Mouse (Mus musculus) heart, adult 9 months (tissue): Measurements from ENCODE around the gene Ptprc.
A peak's percentile ranks its signal among the peaks of the same experiment; 100 is the strongest.

Experiments
- DNase-seq, 2 experiments: peaks; one replicate each; pipeline ENCODE4 v3.0.0; 2022; ENCODE audit warnings: low spot score in 2 of 2

The Ptprc gene

DNA sequence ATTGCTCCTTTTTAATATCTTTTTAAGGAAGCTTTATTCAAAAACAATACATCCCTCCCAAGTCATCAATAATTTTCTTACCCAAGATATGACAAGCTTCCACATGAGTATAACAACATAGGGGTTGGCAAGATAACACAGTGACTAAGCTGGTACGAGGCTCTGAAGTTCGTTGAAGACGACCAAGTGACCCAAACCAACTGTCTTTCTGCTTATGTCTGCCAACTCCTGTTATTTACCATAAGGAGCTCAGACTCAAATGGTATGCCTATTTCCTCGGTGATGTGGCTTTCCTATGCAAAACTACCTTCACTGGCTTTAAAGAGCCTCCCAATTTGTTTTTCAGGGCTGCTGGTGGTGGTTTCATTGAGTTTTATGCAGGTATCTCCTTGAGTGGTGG, at the start of gene Ptprc:
Gene Ptprc, minus strand, starts transcription at position 215 of the 400 bp plus-strand sequence.
- no peak for DNase-seq

DNA sequence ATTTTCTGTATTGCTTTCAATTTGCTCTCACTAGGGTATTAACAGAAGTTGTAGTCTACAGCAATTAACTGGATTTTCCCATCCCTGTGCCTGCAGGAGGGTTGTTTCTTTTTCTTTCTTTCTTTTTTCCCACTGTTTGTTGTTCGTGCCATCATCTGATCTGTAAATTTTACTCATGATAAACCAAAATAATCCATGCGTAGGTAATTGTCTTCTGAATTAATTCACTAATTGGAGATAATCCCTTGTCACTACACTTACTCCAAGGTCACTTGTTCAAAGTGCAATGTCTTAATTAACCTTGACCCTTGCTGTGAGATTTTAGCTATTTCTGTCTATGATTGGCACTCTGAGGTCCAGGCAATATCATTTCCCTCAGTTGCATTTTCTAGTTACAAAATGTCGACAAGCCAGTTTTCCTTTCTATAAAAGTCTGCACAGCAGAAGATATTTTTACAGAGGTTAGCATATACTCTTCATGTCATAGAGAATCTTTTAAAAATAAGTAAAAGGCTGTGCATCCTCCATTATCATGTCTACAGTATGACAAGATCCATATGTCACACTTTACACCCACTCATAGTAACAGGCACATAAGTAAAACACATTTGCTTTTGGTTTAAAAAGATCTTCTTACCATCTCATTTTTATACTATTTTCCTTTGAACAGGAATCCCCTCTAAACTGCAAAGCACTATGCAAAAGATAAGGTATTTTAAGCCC, 39.4 kb upstream of the Ptprc start:
- no peak for DNase-seq

DNA sequence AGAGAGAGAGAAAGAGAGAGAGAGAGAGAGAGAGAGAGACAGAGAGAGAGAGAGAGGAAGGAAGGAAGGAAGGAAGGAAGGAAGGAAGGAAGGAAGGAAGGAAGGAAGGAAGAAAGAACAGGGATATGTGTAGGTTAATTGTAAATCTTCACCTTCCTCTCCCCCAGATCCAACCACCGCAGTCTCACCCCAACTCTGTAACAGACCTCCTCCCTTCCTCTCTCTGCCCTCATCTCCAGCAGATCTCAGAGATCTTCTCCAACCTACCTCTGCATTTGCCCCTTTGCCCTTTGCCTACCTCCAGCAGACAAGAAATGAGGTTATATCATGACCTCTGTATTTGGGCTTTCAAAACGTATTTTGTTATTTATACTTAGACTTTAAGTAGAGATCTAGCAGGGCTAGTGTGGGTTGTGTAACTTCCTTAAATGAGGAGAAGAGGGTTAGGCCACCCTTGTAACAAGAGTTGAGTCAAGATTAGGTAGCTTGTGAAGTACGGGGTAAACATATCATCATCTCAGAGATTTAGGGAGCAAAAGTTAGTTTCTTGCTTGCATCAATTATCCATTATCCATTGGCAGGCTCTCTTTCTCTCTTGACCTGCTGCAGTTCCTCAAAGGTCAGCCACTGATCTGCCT, 35.0 kb upstream of the Ptprc start:
- DNase-seq: no peak

DNA sequence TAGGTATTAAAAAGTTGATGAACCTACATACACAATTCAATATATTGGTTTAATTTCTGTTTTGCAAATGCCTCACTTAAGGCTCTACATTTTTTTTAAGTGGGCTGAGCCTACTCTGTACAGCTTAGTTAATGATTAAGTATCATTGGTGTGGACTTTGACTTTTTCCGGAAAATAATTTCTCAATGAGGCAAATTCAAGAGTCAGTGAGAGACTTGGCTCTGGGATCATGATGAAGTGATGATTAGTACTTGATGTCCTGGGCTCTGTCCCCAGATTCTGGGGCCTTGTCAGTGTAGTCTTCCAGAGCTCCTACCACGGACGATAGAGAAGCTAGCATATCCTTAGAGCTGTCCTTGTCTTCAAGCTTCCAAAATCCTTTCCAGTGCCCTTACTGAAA, 34.2 kb upstream of the Ptprc start:
- DNase-seq: no peak

DNA sequence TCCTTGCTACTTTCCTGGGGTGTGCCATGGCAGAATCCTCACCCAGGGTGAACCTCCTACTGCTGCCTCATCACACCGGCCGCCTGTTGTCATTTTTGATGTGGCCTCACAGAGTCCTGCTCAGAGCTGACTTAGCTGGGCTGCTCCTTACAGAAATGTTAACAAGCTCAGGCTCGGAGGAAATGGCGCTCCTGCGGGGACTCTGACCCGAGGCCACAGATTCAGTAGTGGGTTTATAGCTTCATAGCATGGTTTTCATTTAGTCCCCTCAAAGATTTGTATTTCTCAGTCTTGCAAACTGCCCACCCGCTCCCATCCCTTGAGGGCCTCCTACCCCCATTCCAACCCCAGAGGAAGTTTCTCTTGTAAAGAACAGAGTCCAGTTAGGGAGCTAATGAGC, 30.5 kb upstream of the Ptprc start:
- DNase-seq: no peak

DNA sequence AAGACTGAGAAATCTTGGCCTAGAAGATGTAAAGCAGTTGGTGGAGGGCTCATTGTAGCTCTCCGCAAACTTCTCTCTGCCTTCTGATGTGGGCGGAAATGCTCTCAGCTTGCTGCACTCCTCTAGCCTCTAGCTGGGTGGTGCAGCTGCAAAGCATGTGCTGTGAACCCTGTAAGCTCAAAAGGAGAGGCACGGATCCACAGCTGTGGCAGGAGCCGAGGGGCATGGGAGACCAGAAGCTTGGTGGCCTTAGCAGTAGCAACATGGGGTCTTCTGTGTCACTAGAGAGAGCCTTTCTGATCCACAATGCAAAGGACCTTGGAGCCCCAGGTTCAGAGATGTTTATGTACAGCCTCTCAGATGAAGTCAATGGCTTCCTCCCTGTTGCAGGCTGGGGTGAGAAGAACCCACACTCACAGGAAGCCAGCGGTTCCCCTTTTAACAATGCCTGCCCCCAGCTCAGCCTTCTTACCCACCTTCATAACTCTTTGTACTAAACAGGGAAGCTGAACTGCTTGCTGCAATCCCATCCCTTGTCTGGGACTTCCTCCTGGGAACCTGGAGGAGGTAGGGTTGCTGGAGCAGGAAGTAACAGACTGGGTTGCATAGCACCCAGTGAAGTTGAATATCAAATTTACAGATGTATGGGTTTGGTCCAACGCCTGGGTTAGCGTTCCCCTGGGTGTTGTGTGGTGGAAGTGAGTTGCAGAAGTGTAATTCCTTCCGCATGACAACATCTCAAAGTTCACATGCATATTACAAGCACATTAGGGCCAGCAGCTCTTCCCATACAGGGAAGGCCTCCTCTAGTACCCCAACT, 16.4 kb upstream of the Ptprc start:
- peak; percentile 27 to 56 for DNase-seq

DNA sequence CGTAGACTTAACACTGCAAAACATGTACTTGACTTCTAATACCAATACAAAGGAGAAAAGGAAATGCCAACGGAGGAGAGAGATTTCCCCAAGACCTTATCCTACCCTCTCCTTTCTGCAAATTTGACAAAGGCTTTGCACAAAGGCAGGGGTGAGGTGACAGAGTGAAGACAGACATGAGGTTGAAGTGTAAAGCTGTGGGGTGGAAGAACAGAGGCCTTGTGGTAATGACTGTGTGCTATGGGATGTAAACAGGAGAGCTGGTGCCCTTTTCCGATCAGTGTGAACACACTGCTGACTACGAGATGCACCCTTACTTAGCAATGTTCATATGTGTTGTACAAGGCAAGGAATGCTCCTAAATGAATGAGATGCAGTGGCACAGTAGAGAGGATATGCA, 12.6 kb upstream of the Ptprc start:
- DNase-seq: no peak

DNA sequence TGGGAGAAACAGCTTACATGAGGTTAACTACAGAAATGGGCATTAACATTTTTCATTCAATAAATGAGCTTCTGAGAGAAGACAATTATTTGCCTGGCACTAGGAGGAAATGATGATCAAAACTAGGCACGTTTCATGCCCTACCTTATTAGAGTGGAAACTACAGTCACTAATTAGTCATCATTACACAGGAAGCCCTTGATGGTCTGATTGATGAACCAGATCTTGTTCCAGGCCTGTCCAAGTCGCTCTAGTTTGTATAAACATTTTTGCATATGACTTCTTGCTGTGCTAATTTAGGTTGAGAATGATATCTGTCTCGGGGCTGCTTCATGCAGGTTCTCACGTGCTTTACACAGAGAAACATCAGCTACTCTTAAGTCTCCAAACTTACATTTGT, 10.4 kb upstream of the Ptprc start:
- DNase-seq: no peak

DNA sequence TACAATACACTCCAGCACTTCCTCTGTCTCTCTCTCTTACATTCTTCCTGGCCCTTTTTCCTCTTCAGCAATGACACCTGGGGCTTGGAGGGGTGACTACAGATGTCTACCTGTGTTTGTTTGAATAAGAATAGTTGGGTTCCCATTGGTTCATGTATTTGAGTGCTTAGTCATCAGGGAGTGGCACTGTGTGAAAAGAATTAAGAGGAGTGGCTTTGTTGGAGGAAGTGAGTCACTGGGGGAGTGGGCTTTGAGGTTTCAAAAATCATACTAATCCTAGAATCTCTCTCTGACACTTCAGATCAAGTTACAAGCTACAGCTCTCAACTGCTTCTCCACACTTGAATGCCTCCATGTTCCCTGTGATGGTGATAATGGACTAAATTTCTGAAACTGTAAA, 4.6 kb upstream of the Ptprc start:
- DNase-seq: no peak

DNA sequence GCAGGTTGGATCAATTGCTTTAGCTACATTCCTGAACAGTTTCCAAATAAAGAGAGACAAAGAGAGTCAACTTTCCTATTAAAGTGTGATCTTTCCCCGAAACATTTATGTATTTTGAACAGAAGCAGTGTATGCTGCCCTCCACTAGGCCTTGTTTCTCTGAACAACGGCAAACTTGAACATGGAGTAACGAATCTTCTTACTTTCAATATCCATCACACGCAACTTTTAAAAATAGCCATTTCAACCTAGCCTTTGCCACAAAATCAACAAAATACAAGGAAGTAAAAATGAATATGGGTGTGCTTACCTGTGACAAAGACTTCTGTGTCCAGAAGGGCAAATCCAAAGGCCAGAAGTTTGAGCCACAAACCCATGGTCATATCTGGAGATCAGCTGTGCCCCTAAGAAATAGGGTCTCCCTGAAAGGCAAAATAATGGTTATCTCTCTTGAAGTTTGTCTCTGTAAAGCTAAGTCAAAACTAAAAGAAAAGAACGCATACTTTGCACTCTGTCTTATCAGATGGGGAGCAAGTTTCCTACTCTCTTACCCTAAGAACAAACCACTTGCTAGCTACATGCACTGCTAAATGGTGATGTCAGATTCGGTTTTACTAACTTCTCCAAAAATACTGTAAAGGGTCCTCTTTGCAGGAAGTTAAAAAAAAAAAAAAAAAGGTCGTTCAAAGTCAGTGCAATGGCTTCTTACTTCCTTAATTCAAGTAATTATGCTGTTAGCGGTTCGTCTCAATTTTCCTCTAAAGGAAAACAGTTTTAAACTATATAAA, 609 bp downstream of the Ptprc start:
- peak in 1 of 2 experiments; percentile 25 for DNase-seq

DNA sequence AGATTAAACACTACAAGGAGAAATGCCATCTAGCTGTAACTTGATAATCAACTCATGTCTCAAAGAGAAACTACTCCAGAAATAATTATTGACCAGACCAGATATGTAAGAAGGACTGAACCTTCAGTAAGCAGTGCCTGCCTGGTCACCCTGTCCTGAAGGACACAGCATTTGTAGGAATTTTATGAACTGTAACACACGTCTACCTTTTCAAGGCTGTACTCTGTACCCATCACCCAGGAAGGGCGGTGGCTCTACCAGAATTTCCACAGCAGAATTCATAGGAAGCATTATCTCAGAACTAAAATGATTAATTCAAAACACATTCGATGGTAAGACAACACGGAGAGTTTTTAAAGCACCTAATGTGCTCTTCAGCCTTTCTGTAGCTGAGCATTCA, 1.4 kb downstream of the Ptprc start:
- no peak for DNase-seq

DNA sequence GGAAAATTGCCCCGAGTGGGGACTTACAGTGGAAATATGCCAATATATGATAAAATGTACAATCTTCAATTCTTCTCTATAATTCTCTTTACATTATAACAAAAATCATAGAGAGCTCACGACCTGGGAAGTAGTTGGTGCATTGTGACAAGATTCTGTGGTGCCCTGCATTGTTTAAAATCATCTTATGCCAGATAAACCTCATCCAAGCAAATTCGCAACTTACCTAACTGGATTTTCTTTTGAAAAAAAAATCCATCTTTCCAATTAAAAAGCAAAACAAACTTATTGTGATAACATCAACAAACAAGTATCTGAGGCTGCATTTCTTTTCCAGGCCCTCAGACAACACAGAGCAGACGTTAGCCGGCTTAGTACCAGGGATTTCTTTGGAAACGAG, 1.8 kb downstream of the Ptprc start:
- DNase-seq: no peak

DNA sequence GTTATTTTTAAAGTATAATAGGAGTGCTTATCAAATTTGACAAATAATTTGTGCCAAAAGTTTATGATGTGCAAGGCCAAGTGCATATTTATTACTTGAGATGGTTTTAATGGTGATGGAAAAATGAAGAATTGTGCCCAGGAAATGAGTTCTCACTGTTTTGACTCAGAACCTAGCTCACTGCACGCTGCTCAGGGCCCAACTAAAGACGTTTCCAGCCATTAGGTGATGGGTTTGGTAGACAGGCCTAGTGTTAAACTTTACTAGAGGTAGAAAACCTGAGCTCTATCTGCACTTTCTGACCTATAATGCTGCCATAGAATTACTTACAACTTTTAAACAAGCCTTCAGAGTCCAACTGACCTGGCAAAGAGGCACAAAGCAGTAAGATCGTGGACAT, 3.0 kb downstream of the Ptprc start:
- DNase-seq: no peak

DNA sequence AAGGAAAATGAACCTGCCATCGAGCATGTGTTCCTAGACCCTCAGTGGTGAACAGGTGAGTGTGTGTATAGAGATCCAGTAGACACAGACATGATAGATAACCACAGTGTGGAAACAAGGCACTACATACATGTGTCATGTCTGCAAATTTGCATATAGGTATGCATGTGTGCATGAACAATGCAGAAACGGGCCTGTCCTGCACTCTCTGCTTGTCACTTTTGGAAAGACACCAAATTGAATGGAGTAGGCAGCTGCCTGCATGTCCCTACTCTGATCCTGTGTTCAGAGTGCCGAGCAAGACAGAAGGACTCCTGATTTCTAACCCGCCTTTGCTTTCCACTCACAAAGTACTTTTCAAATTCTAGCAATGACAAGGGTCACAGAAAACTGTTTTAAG, 3.4 kb downstream of the Ptprc start:
- no peak for DNase-seq

DNA sequence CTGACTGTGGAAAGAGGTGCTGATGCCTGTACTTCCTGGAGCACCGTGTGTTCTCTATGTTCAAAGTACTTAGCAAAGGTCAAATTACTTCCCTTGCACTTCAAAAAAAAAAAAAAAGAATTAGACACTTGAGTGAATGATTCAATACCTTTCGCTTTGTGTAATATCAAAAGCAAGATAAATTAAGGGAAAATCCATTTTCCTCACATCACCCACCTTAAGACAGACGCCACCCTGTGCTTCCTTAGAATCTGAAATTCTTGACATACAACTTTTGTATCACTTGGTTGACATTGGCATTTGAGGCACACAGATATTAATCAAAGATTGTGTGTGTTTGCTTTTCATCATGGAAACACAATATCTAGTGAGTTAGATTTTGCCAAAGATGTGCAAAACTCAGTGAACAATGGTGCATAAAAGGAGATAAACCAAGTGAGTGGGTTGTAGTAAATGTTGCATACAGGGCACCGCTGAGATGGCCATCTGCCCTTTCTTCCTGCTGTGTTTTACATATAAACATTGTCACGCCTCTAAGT, 9.2 kb downstream of the Ptprc start:
- no peak for DNase-seq

DNA sequence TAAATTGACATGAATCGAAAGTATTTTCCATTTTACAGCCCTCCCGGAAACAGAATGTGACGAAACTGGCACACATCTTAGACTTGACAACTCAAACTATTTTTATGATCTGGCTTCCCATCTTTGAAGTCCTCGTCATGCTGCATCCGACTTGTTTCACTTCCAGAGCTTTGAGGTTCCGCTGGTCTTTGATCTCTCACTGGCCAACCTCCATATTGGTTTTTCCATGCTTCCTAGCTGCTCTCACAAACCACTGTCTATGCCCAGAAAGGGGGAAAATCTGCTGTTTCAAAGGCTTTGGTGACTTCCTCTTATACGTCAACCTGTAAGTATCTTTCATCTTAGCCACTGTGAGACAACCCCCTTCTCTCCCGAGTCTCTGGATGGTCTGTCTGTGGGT, 12.9 kb downstream of the Ptprc start:
- DNase-seq: no peak

DNA sequence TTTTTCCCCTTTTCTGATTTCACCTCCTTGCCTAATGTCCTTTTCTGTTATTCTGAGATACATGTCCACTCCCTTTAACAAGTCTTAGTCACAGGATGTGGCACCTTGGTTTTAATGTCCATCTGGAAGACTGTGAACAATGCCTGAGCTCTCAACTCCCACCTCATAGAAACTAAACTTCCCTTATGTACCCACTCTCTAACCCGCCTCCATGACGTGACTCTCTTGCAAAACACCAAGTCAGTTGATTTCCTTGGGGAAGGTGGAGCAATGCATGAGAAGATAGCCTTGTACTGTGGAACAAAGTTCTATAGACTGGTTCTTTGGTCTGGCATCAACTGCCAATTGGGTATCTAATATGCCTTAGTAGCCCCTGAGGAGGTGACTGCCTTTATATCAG, 16.6 kb downstream of the Ptprc start:
- no peak for DNase-seq

DNA sequence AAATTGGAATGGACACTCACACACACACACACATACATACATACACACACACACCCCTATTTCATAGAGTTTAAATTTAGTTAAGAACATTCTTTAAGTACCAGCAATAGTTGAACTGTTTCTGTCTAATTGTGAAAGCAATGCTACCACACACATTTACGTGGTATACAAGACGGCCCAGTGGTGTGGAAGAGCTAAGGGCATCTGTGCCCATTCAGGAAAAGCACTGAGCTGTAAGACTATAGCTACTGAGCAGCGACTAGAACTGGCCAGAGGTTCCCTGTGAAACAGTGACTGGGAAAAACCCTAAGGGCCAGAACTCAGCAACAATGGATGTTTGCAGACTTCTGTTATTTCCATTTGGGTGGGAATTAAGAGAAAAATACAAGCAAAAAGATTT, 17.3 kb downstream of the Ptprc start:
- no peak for DNase-seq

DNA sequence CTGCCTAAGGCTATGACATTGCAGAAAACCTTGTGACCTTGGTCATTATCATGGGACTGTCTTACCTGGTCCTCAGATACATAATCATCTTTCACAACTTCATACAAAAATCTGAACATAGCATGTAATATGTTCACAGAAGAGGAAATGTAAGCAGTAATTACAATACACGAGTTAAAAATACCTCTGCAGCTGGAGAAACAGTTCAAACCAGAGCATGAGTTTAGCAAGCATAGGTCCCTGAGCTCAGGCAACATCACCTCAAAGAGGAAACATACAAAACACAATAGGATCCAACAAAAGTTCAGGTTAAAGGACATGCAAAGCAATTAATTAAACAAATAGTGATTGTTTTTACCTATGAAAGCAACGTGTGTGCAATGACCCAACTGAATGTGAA, 17.8 kb downstream of the Ptprc start:
- DNase-seq: no peak

DNA sequence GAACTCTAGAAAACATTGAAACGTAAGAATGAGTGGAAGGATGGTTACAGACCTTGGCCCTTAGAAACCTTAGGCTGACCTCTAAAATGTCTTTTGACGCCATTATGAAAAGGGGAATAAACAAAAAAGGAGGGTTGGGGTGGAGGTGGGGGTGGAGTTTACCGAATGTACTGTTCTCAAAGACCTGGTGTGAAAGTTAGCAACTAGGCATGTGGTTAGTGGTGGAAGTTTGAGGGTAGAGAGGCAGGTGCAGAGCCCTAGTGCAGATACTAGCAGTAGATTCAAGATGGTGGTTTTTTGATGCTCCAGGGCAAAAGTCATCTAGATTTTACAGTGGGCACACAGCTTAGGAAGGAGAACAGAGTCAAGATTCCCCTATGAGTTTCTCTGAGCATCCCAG, 18.5 kb downstream of the Ptprc start:
- no peak for DNase-seq

DNA sequence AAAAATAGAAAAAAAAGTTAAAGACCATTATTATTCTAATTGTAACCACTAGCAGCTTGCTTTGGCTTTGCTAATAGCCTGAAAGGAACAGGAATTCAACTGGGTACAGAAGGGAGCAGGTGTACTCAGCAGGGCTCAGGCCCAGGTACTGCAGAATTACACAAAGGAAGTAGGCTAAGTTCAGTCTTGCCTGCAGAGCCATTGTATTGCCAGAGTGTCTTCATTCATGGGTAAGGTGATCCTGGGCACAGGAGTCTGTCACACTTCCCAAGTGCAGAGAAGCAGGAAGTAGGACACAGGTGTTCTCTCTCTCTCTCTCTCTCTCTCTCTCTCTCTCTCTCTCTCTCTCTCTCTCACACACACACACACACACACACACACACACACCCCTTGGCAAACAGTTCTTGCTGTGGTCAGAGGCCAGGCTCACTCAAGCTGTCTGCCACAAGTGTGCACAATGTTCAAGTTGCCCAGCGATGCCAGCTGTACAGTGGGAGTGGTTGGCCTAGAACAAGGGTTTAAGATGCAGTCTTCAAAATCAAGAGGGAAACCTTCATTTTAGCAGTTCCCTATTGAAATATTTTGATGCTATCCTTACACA, 21.2 kb downstream of the Ptprc start:
- no peak for DNase-seq
